Mouse (Mus musculus): ENCODE measurements around the gene Smim24. TPM values are rescaled to one million over a fixed set of nuclear protein-coding genes. Genes with fewer than 3 reads are reported as not detected.
A peak's percentile ranks its signal among the peaks of the same experiment; 100 is the strongest.

The Smim24 gene
- total RNA-seq, 2 experiments from 2014 or later, result 1.8 to 2.4 TPM

- no peak for DNase-seq (ENCODE audit: low spot score in 2 of 2)
Measured at GRCm38 (mm10) chr10:81420191-81420767, 27.4 kb downstream of the Smim24 start.

GRCm38 (mm10) chr10:81421041-81421796 is 28.4 kb downstream of the Smim24 start:
- DNase-seq (ENCODE audit: low spot score in 2 of 2), result no peak

GRCm38 (mm10) chr10:81421797-81422100 is 28.9 kb downstream of the Smim24 start:
- DNase-seq (ENCODE audit: low spot score in 2 of 2), result peak in 1 of 2 experiments; percentile 1

DNA sequence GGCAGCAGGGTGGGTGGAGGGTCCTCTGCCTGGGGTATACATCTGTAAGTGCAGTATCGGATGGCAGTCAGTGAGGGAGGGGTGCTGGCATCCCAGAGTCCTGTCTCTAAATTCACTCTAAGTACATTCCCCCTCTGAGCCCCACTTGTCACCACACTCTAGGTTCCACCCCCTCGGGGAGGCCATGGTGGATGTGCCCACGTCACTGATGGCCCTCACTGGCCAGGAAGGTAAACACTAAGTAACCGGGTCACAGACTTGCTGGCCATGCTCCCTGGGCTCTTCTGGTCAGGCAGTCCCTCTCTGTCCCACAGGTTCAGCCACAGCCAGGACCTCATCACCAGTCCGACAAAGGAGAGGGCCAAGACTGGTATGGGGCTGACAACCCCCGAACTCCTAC is 29.3 kb downstream of the Smim24 start:
- no peak for DNase-seq (ENCODE audit: low spot score in 2 of 2)

DNA sequence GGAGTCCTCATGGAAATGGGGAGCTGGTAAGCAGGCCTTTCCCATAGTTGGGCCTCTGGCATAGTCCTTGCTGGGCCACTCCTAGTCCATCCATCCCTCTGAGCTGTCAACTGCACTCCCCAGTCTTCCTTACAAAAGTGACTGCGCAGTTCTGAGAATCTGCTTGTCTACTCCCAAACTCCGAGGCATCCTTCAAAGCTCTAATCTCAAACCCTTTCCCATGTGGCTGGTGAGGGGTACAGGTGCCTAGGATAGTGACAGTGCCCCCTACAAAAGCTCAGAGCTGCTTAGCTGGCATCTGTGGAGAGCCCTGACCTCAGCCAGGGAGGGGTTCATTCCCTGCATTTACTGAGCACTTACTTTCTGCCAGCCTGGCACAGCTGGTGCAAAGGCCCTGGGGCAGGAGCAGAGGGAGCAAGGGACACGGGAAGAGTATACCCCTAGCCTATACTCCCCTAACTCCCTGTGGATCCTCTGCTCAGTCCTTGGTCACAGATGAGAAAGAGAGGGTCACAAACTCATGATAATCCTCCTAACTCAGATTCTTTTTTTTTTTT is 29.9 kb downstream of the Smim24 start:
- DNase-seq (ENCODE audit: low spot score in 2 of 2), result no peak

DNA sequence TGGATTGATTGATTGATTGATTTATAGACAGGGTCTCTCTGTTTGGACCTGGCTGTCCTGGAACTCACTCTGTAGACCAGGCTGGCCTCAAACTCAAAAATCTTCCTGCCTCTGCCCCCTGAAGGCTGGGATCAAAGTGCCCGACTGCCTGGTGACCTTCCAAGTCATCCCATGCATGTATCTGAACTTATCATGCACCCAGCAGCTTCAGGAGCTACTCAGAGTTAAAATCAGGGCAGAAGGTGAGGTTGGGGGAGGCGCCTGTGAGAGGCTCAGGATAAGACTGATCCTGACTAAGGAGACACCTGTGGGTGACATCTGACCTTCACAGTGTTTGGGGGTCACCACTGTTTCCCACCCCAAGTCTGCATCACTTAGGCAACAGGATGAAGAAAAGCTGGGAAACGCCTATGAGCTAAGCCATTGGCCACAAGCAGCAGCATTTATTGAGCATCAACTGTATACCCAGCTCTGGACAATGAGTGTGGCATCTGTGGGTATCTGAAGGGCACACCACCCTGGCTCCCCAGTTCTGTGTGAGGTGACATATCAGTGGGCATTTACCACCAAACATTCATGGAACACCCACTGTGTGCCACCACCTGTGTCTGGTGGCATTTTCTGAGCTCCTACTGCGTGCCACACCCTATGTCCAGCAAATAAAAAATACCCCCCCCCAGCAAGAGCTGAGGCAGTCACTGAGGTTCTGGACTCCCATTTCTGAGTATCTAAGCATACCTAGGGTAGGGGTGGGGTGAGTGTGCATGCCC is 30.8 kb downstream of the Smim24 start:
- DNase-seq (ENCODE audit: low spot score in 2 of 2), result peak in 1 of 2 experiments; percentile 2

DNA sequence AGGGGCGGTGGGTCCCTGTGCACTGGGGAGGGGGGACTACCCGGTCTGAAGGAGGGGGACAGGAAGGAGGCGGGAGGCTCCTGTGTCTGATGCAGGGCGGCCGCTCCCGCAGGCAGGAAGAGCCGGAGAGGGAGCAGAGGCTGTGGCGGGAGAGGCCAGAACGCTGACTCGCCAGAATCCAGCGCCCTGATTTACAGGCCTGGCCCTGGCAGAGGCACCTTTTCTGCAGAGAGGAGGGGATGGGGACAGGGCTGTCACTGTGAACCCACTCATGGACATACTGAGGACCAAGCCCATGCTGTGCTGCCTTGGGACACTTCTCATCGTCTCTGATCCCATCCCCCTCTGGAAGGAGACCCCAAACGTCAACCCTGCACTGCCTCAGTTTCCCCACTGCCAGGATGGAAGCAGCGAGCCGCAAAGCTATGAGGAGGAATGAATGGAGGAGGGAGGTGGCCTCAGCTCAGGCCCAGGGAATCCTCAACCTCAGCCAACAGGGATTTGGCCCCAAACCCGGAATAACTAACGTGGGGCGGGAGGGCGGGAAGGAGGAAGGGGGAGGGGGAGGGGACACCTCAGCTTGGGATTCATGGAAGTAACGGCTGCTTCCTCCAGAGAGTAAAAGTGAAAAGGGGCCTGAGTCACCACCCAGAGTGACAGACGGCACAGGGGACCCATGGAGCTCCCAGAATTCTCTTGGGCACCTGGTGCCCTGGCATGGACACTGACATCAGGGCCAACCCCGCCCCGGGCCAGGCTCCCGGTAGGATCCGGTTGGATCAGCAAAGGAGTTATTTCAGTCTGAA is 31.6 kb downstream of the Smim24 start:
- DNase-seq (ENCODE audit: low spot score in 2 of 2), result peak; percentile 1 to 14

DNA sequence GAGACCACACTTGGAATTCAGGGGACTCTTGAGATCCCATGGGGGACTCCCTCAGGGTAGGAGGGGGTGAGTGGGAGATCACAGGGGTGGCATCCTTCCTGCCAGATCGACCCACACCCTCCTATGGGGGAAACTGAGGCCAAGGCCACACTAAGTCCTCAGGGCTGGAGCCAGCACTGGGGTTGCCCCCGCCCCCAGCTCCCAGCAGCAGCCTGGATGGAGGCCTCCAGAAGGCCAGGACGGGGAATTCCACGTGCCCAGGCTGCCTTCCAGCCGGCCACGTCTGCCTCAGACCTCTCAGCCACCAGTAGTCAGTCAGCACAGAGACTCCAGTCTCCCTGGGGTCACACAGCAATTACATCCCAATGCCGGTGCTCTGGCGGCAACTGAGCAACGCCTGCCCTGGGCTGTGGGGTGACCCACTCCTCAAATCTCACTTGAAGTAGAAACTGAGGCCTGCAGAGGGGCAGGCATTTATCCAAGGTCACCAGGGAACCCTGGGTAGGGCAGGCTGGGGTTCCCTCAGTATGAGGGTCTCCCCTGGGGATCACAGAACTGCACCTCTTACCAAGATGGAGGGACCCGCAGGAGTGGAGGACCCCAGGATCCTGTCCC is 32.5 kb downstream of the Smim24 start:
- DNase-seq (ENCODE audit: low spot score in 2 of 2), result peak in 1 of 2 experiments; percentile 2

DNA sequence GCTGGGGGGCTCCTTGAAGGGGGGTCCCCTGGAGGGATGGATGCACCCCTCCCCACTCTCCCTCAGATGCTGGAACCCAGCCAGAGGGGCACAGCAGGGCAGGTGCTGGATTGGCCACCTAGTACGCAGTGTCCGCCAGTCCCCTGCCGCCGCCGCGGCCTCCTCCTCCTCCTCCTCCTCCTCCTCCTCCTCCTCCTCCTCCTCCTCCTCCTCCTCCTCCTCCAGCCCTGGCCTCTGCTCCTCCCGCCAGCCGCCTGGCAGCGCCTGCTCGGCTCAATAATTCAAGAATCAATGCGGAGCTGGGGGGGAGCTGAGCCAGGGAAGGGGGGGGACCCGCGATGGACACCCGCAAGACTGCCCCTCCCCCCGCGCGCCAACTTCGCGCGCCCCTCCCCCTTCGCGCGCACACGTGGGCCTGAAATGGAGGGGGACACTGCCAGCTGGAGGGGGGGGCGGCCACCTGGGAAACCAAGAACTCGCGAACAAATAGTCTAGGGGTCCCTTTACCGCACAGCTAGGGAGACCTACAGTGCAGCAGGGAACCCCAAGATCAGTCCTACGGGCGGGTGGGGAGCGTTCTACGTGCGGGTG is 33.3 kb downstream of the Smim24 start:
- DNase-seq (ENCODE audit: low spot score in 2 of 2), result peak in 1 of 2 experiments; percentile 25

- peak in 1 of 2 experiments; percentile 31 for DNase-seq (ENCODE audit: low spot score in 2 of 2)
Measured at GRCm38 (mm10) chr10:81426897-81427296, 34.0 kb downstream of the Smim24 start.

DNA sequence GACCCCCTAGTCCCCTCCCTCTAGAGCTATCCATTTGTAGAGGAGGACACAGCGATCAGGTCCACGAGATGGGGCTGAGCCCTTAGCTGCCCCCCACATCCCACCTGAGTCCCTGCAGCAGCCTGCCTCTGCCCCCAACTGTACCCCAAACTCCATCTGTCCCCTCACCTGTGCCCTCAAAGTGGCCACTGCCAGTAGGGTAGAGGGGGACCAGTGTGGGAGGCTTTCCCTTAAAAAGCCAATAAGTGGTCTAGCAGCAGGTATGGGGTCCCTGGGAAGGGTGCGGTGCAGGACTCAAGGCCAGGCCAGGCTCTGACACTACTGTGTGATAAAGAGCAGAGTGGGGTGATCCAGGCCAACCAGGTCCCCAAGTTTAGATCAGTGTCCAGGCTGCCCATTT is 34.5 kb downstream of the Smim24 start:
- no peak for DNase-seq (ENCODE audit: low spot score in 2 of 2)

DNA sequence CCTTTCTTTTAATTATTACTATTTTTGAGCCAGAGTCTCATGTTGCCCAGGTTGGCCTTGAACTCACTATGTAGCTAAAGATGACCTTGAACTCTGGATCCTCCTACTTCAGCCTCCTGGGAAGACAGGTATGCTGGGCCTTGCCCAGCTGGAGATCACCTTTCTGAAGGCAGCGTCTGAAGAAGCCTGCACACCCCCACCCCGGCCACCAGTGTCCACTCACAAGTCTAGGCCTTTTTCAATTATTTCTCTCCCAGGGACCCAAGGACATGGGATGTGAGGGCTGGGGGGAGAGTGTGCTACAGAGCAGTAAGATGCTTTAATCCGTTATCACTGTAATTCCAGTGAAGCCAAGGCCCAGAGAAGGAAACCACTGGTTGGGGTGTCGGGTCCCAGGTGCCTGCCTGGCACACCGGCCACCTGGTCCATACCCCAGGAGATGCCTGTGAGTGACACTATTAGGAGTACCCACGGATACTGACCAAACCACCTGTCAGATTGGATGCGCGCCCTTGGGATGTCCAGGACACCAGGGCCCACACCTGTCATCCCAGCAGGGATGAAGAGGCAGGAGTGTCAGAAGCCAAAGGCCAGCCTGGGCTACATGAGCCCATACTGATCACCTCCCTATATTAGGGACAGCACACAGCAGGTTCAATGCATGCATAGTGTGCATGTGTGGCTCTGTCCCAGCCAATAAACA is 35.1 kb downstream of the Smim24 start:
- DNase-seq (ENCODE audit: low spot score in 2 of 2), result peak in 1 of 2 experiments; percentile 4

DNA sequence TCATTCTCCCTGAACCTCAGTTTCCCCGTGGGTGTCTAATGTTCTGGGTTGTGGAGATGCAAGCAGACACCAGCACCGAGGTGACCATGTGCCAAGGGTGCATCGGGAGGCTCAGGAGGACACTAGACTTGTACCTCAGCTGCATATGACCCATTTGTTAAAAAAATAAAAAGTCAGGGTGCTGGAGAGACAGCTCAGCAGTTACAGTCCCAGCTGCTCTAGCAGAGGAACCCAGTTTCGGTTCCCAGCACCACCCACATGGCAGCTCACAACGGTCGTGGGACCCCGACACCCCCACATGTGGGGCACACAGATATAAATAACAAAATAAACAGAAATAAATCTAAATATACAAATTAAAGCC is 35.6 kb downstream of the Smim24 start:
- peak in 1 of 2 experiments; percentile 3 for DNase-seq (ENCODE audit: low spot score in 2 of 2)

- DNase-seq (ENCODE audit: low spot score in 2 of 2), result peak in 1 of 2 experiments; percentile 1
Measured at GRCm38 (mm10) chr10:81429092-81429491, 36.2 kb downstream of the Smim24 start.

- peak in 1 of 2 experiments; percentile 75 for DNase-seq (ENCODE audit: low spot score in 2 of 2)
Measured at GRCm38 (mm10) chr10:81429605-81430061, 36.8 kb downstream of the Smim24 start.

DNA sequence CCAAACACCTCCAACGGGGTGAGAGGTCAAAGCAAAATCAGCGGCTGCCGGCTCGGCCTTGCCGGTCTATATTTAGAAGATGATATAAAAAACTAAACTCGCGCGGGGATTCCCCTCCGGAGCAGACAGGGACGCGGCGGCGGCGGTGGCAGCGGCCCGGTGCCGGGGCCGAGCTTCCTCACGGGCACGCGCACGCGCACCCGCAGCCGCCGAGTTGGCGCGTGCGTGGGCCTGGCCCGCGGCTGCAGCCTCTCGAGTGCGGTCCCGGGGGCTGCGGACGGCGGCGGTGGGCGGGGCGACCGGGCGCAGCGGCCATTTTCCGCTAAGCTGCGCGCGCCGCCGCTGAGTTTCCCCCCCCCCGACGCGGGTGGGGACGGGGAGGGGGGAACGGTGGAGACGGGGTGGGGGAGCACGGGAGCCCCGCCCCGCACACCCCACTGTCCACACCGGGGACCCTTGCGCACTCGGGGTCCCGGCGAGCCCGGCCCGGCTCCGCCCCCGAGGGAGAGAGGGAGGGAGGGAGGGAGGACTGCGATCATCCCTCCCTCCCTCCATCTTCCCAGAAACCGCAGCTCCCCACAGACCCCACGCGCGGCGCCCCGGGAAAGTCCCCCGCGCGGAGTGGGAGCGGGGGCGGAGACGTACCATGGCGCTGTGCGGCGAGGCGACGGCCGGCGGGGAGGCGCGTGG is 37.4 kb downstream of the Smim24 start:
- peak; percentile 72 to 81 for DNase-seq (ENCODE audit: low spot score in 2 of 2)

DNA sequence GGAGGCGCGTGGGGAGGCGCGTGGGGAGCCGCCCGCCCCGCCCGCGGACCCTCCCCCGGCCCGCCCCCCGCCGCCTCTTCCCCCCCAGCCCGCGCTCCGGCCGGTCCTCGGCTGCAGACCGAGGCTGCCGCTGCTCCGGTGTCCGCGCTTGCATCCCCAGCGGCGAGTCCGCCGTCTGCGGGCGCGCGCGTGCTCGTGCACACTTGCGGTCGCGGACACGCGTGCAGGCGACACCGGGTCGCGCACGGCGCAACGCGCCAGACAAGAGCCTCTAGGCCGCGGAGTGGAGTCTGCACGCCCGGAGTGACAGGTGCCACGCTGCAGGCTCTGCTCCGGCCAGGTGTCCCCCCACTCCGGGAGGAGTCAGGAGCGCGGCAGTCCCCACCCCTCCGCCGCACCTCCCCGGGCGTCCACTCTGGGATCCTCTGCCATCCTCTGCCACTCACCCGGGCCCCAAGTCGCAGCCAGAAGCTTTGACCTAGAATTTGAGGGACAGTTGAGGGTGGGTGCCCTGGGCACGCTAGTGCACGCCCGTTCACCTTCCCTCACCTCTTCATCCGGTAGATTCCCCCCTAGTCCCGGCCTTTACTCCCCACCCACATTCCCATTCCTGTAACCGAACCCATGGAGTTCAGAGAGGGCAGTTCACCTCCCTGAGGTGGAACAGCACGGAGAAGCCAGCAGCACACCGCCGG is 38.1 kb downstream of the Smim24 start:
- peak; percentile 73 to 76 for DNase-seq (ENCODE audit: low spot score in 2 of 2)

GRCm38 (mm10) chr10:81431526-81432168 is 38.8 kb downstream of the Smim24 start:
- DNase-seq (ENCODE audit: low spot score in 2 of 2), result peak in 1 of 2 experiments; percentile 53

Data from layer of hippocampus, adult 18-20 months (tissue).